Mouse (Mus musculus) gastrocnemius, postnatal 25 days (tissue): ENCODE data around the gene Sall4. TPM values are rescaled to one million over a fixed set of nuclear protein-coding genes. Genes with fewer than 3 reads are reported as not detected.

Experiments used
- total RNA-seq, 2 experiments: library from RNA; stranded (reverse); gene quantifications; 1 replicate in 1 of 2; 2 replicates in 1 of 2; pipeline ENCODE4 v1.2.3; 2021

Gene Sall4
- total RNA-seq, 2 experiments from 2014 or later = 1.2 to 2.2 TPM

Other genes with a start within 250 kb of the Sall4 start
- gene Nfatc2, start 166.3 kb downstream of the Sall4 start, total RNA-seq = 1 to 10 TPM; 6.4 to 7.7 TPM
- 10 to 100 TPM; 13.3 to 18.8 TPM for gene Atp9a, start 25.5 kb downstream of the Sall4 start, total RNA-seq
- gene Zfp64, start 187.6 kb upstream of the Sall4 start, total RNA-seq = 1 to 10 TPM; 6.1 to 6.3 TPM